Mouse (Mus musculus) spleen, adult 2 months (tissue): ENCODE data around the gene Mat2a.

ENCODE experiments used
- CTCF ChIP-seq: fragments of 200-500 bp; IDR thresholded peaks from 2 replicates; pipeline ENCODE4 v1.5.1; 2011; ENCODE audit warnings: mild to moderate bottlenecking, inconsistent platforms; ENCODE audit not compliant: insufficient read depth, insufficient read length, insufficient replicate concordance; ENCODE audit errors: extremely low read depth
- POLR2A ChIP-seq: fragments of 200-500 bp; IDR thresholded peaks from 2 replicates; pipeline ENCODE4 v1.6.1; 2011; ENCODE audit warnings: low read depth, low read length, inconsistent platforms

DNA sequence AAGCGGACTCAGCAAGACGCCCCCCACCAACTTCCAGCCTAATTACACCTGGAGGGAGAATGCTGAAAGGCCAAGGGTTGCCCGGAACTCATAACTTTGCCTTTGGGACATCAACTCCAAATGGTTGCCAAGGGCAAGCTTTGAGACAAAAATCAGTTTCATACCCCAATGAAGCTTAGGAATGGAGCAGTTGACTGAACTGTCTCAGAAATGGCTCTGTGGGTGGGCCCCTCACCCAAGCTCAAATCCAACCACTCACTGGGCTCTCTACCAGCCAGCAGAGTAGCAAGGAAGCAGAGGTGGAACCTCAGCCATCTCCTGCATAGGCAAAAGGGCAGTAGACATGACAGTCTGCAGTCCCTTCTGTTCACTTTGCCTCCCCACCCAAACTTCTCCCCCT is 51.5 kb downstream of the Mat2a start:
- TF ChIP-seq CTCF = no peak
- TF ChIP-seq POLR2A = no peak
